Mouse (Mus musculus) testis, adult 2 months (tissue): ENCODE measurements around the gene Slc13a3. TPM values are rescaled to one million over a fixed set of nuclear protein-coding genes. Genes with fewer than 3 reads are reported as not detected.

Source experiments
- H3K27ac ChIP-seq: fragments of 200-500 bp; 2 replicates; pipeline ENCODE4 v1.5.1; 2012; ENCODE audit warnings: low read depth, low read length; ENCODE audit not compliant: control insufficient read depth, insufficient read depth
- H3K27me3 ChIP-seq: fragments of 200-500 bp; 2 replicates; pipeline ENCODE4 v1.6.1; 2012; ENCODE audit warnings: mild to moderate bottlenecking, low read length, moderate library complexity; ENCODE audit not compliant: control insufficient read depth, insufficient read depth
- H3K36me3 ChIP-seq: fragments of 200-500 bp; 2 replicates; pipeline ENCODE4 v1.6.1; 2012; ENCODE audit warnings: mild to moderate bottlenecking, low read length; ENCODE audit not compliant: control insufficient read depth, insufficient read depth
- H3K4me1 ChIP-seq: fragments of 200-500 bp; 2 replicates; pipeline ENCODE4 v1.6.1; 2012; ENCODE audit warnings: low read length; ENCODE audit not compliant: control insufficient read depth, insufficient read depth
- H3K4me3 ChIP-seq: fragments of 200-500 bp; 2 replicates; pipeline ENCODE4 v1.5.1; 2012; ENCODE audit warnings: low read depth, mild to moderate bottlenecking, low read length, moderate library complexity, mixed read lengths; ENCODE audit not compliant: control insufficient read depth
- CTCF ChIP-seq: fragments of 200-500 bp; IDR thresholded peaks from 2 replicates; pipeline ENCODE4 v1.5.1; 2012; ENCODE audit warnings: low read depth, mild to moderate bottlenecking, inconsistent platforms, low read length, moderate library complexity; ENCODE audit not compliant: control insufficient read depth, insufficient read depth, insufficient replicate concordance
- POLR2A ChIP-seq: fragments of 200-500 bp; IDR thresholded peaks from 2 replicates; pipeline ENCODE4 v1.6.1; 2012; ENCODE audit warnings: low read depth, mild to moderate bottlenecking, inconsistent platforms, low read length, moderate library complexity; ENCODE audit not compliant: control insufficient read depth
- polyA plus RNA-seq: library from polyadenylated mRNA; depleted of rRNA; stranded (reverse); fragments of >200 nt; gene quantifications from 2 replicates; pipeline ENCODE4 v1.2.3, GENCODE M21; 2012; rRNA removed

The Slc13a3 gene
- polyA plus RNA-seq, 1 experiment, result 0.85 TPM

DNA sequence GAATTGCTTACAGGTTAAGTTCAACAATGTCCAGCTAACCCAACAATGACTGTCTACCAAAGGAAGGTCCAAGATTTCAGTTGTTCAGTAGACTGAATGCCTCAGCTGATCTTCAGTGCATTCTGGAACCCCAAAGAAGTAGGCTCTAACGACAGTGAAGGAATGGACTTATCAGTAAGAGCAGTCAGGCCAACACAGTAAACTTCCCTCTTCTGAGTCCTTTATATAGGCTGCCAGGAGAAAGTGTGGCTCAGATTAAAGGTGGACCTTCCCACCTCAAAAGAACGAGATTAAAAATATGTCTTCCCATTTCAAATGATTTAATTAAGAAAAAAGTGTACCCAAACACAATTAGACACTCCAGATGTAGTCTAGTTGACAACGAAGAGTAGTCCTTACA is 102.7 kb downstream of the Slc13a3 start:
- no peak overlapping the region for H3K27ac ChIP-seq
- no peak for TF ChIP-seq POLR2A
- no peak for TF ChIP-seq CTCF
- H3K36me3 ChIP-seq, result no peaks in the 10 kb centered on the region
- H3K27me3 ChIP-seq, result no peaks in the 10 kb centered on the region
- H3K4me1 ChIP-seq, result peaks cover 9% of the 10 kb centered on the region
- no peak overlapping the region for H3K4me3 ChIP-seq

DNA sequence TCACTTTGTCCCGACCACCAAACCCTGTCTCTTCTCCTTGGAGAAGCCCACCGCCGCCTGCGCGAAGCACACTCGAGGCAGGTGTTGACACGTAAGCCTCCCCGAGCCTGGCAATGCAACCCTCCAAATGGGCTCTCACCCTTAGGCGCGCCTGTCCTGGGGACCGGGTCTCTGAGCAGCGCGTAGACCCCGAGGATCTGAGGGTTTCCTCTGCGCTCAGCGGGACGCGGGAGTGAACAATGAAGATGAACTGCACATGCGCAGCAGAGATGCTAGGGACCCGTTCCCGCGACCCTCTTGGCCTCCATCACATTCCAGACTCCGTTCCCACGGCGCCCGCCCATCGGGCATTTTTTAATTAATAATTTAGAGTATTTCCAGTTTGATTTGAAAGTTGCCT is 104.5 kb downstream of the Slc13a3 start, which contains the start of gene Zfp663:
Zfp663 (minus strand) TSS at position 234 of the 400 bp plus-strand sequence.
- Histone ChIP-seq H3K36me3 (no peaks in the 10 kb centered on the region), H3K27me3 (no peaks in the 10 kb centered on the region), H3K4me3 (no peak within 1 kb of the TSS), H3K4me1 (peaks cover 13% of the 10 kb centered on the region), H3K27ac (no peak within 1 kb of the TSS)
- TF ChIP-seq POLR2A, result no peak
- TF ChIP-seq CTCF, result no peak

DNA sequence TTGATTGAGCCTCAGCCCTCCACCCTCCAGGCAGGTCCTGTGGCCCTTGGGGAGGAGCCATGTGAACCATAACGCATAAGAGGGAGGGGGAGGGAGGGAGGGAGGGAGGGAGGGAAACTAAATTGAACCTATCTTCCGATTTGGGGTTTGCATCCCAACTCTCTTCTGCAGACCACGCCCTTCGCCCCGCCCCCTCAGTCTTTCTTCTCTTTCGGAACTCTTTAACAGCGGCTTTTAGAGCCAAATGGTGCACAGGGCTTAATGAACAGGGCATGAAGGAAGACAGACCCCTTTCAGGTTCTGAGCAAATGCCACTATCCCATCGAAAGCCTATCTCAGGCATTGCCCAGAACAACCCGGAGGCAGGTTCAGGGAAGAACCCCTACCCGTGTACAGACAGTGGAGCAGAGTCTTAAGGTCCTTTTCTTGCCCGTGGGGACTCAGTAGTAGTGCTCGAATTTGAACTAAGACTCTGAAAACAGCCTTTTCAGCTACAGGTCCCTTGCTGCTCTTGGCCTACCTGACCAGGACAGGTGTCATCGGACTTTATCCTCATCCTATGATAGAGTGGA is 105.1 kb downstream of the Slc13a3 start:
- H3K36me3 ChIP-seq, result no peaks in the 10 kb centered on the region
- H3K27me3 ChIP-seq, result no peaks in the 10 kb centered on the region
- TF ChIP-seq POLR2A (no peak), CTCF (no peak)
- no peak overlapping the region for H3K4me3 ChIP-seq
- no peak overlapping the region for H3K27ac ChIP-seq
- H3K4me1 ChIP-seq, result peaks cover 14% of the 10 kb centered on the region

DNA sequence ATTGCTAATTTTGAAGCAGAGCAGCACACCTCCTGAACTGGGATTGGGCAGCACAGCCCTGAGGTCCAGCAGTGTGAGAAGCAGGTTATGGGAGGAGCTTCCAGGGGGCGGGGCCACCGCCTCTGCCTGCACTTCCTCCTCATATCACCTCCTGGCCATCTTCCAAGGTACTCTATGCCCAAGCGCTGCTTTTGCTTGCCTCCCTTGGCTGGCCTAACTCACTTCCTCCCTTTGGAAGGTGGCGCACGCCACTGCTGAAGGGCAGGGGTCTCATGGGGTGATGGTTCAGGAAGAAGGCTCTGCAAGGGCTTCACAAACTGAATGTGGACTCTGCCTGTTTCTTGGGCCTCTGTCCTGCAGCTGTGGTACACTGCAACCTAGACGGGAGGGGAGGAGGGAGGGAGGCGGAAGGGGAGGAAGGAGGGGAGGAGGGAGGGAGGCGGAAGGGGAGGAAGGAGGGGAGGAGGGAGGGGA is 105.9 kb downstream of the Slc13a3 start:
- no peak overlapping the region for H3K4me3 ChIP-seq
- no peak for TF ChIP-seq CTCF
- TF ChIP-seq POLR2A, result no peak
- H3K4me1 ChIP-seq, result peaks cover 14% of the 10 kb centered on the region
- H3K27me3 ChIP-seq, result no peaks in the 10 kb centered on the region
- no peaks in the 10 kb centered on the region for H3K36me3 ChIP-seq
- H3K27ac ChIP-seq, result no peak overlapping the region

DNA sequence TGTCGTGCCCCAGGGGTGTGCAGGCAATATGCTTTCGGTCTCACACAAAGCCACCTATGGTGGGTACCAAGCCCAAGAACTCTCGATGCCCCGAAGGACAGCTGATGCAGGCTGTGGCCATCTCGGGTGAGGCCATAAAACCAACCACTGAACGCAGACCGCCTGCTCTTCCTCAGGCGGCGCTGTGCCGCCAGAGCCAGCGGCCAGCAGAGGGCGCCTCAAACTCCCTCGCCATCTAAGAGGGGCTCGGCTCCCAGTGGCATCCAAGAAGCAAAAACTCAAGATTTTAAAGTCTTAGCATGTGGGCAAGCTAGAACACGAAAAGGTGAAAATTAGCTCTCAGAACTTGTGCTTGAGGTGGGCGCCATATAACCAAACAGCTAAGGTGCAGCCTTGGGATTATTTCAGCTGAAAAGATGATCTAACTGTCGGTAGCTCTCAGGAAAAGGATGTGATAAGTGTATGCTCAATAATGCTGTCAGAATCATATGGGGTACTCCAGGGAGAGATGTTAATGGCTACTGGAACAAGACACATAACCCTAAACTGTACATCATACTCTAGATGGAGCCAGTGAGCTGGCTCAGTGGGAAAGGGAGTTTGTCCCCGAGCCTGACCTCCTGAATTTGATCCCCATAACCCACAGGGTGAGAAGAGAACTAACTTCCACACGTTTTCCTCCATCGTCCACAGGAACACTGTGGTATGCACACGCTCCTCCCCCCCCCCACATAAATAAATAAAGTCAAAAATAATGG is 108.5 kb downstream of the Slc13a3 start:
- peak overlapping the region; percentile 2 for H3K4me3 ChIP-seq
- H3K36me3 ChIP-seq, result no peaks in the 10 kb centered on the region
- TF ChIP-seq CTCF, result peak; percentile 79
- TF ChIP-seq POLR2A, result no peak
- H3K4me1 ChIP-seq, result peaks cover 14% of the 10 kb centered on the region
- no peaks in the 10 kb centered on the region for H3K27me3 ChIP-seq
- H3K27ac ChIP-seq, result no peak overlapping the region

DNA sequence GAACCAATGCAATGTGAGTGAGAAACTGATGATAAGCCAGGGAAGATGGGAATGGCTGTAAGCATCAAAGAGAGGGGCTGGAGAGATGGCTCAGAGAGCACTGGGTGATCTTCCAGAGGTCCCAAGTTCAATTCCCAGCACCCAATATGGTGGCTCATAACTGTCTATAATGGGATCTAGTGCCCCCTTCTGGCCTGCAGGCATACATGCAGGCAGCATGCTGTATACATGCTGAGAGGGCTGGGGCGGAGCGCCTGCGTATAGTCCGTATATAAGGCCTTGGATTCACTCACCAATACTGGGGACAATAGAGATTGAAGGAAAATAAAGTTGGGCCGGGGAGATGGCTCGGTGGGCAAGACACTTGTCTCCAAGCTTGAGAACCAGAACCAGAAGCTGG is 109.7 kb downstream of the Slc13a3 start:
- Histone ChIP-seq H3K4me3 (no peak overlapping the region), H3K4me1 (peaks cover 9% of the 10 kb centered on the region), H3K27me3 (no peaks in the 10 kb centered on the region), H3K36me3 (no peaks in the 10 kb centered on the region), H3K27ac (no peak overlapping the region)
- TF ChIP-seq POLR2A (no peak), CTCF (peak; percentile 33; the same call in 1 of the 2 replicates)

DNA sequence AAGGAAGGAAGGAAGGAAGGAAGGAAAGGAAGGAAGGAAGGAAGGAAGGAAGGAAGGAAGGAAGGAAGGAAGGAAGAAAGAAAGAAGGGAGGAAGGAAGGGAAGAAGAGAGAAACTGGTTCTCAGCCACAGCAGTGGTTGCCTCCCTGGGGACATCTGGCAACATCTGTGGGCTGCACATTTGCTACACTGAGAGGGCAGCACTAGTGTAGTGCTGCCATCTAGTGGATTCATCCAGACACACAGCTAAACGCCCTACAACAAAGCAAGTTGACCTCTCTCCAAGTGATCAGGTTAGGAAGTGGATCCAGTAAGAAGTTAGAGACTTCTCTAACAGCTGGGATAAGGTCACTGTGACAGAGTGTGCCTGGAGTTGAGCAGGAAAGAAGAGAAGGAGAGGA is 112.2 kb downstream of the Slc13a3 start:
- Histone ChIP-seq H3K27me3 (no peaks in the 10 kb centered on the region), H3K27ac (no peak overlapping the region), H3K36me3 (no peaks in the 10 kb centered on the region), H3K4me1 (peaks cover 5% of the 10 kb centered on the region), H3K4me3 (no peak overlapping the region)
- peak; percentile 67; the same call in 1 of the 2 replicates for TF ChIP-seq CTCF
- TF ChIP-seq POLR2A, result no peak

Other genes starting within 250 kb of the Slc13a3 start
- 0.35 and 0.37 TPM in 2 replicates for gene Cdh22, start 238.4 kb downstream of the Slc13a3 start, polyA plus RNA-seq
- 55.2 and 58.7 TPM in 2 replicates for gene Slc35c2, start 185.4 kb downstream of the Slc13a3 start, polyA plus RNA-seq
- gene Elmo2, start 146.8 kb downstream of the Slc13a3 start, polyA plus RNA-seq, result 13.8 and 14.3 TPM in 2 replicates
- gene Zfp663, start 104.5 kb downstream of the Slc13a3 start, polyA plus RNA-seq, result not detected in 2 replicates
- 0.99 and 1.1 TPM in 2 replicates for gene Zfp334, start 85.0 kb downstream of the Slc13a3 start, polyA plus RNA-seq
- gene Ocstamp, start 72.8 kb downstream of the Slc13a3 start, polyA plus RNA-seq, result 0.07 and 0.08 TPM in 2 replicates
- gene Trp53rka, start 20.1 kb upstream of the Slc13a3 start, polyA plus RNA-seq, result 8.0 and 9.2 TPM in 2 replicates
- gene Slc2a10, start 30.6 kb upstream of the Slc13a3 start, polyA plus RNA-seq, result 0.26 and 0.94 TPM in 2 replicates
- gene Eya2, start 121.8 kb upstream of the Slc13a3 start, polyA plus RNA-seq, result 1.4 and 1.7 TPM in 2 replicates